Mouse (Mus musculus) adrenal gland, adult 2 months (tissue): ENCODE results near the gene Chn2. TPM values are rescaled to one million over a fixed set of nuclear protein-coding genes. Genes with fewer than 3 reads are reported as not detected.

Experiments used
- DNase-seq: peaks from one replicate; pipeline ENCODE4 v3.0.0; 2021
- long read RNA-seq: library from polyadenylated mRNA; stranded (forward); transcript quantifications from one replicate; pipeline ENCODE4 v2.0.0, GENCODE M21; 2021
- polyA plus RNA-seq: library from polyadenylated mRNA; depleted of rRNA; stranded (reverse); fragments of >200 nt; gene quantifications from 2 replicates; pipeline ENCODE4 v1.2.3, GENCODE M21; 2012; rRNA removed
- total RNA-seq, 2 experiments: library from RNA; stranded (reverse); gene quantifications; 2 replicates each; pipeline ENCODE4 v1.2.3; 2021

The Chn2 gene
- total RNA-seq (10 to 100 TPM in 1 of 2 experiments, 1 to 10 TPM in 1; 9.2 to 13.7 TPM), polyA plus RNA-seq (11.5 and 29.3 TPM in 2 replicates)
- long read RNA-seq, transcript Chn2-201 (13 exons, 2,418 nt), result major isoform, 9 of 14 reads
- long read RNA-seq, partial matches to known transcripts, result 0 of 14 reads
- long read RNA-seq, other reads (novel, unspliced or antisense), result 5 of 14 reads

- DNase-seq, result peak; percentile 77
Observed at GRCm38 (mm10) chr6:54039357-54039804, at the start of gene Chn2. Gene Chn2 (plus strand): TSS chr6:54039554.

DNA sequence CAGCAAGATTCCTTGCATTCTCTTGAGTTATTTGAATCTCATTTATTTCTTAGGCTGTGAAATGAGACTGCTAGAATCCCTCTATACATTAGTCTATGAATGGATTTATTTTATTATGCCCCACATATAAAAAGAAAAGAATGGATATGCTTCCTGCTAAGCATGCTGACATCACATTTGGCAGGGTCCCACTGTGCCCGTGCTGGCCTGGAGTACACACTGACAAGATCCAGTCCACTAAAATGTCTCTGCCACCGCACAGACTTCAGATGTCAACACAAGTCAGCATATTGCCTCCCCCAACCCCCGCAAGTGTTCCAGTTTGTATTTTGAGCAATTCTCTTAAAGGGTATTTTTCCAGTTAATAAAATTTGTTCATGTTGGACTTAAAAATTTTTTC is 47.0 kb upstream of the Chn2 start:
- DNase-seq, result no peak

GRCm38 (mm10) chr6:53995519-53995918 is 43.8 kb upstream of the Chn2 start:
- DNase-seq, result peak; percentile 59

DNA sequence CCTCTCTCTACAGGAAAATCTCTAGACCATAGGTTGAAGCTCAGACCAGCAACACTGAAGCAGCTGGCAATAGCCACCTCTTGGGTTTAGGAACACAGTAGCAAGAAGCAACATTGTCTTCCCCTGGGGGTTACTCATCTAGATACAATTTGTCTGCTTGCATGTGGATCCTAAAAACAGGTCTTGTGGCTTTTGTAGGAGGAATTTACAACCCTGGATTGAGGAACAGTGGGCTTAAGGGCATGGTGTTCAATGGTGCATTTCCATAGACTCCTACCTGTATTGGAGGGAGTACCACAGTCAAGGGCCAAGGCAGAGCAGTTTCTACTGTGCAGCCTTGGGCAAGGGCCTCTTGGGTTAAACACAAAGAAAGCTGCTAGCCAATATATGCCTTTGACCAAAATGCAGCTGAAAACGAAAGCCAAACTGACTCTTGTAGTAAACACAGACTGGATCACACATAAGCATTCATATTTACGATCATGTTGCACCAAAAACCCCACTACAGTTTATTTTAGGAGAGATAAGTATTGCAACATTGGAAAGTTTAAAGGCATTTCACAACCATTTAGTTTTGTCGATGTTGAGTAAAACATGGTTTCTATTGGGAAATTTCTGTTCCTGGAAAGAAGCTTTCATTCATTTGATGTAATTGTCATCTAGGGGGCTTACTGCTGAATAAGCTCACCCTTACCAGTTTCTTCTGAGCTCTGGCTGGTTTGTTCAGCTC is 43.0 kb upstream of the Chn2 start:
- DNase-seq, result peak; percentile 8

DNA sequence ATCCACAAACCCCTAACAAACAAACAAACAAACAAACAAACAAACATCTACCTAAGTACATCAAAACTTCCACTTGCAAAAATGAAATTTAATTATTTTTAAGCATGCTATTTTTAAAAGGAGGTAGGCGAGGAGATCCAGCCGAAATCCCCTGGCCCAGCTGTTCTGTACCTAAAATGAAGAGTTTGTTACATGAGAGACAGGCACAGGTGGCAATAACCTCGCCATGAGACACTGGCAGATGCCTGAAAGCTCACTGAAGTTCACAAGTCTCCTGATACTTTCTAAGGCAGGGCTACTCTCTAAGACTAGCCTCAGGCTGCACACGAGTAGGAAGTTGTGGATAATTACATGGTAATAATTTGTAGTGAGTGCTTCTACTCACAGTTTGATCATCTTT is 34.1 kb upstream of the Chn2 start:
- DNase-seq, result no peak

- no peak for DNase-seq
Observed at GRCm38 (mm10) chr6:54008448-54009120, 30.8 kb upstream of the Chn2 start.

- no peak for DNase-seq
Observed at GRCm38 (mm10) chr6:54009293-54009692, 30.1 kb upstream of the Chn2 start.

DNA sequence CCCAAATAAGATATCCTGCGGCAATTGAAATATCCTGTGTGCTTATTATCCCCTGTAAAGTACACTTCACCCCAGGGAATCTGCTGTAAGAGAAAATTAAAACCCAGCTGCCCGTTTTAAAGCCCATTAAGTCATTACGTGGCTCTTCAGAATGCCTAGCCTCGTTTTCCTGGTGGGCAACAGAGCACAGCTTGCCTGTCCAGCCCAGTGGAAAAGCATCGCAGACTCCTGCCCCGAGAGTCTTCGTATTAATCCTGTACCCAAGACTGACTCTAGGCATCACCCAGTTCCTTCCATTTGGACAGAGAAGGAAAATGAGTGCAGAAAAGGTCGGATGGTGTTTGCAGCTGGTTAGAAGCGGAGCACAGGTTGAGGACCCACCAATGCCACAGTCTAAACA is 29.0 kb upstream of the Chn2 start:
- no peak for DNase-seq

GRCm38 (mm10) chr6:54012163-54012562 is 27.2 kb upstream of the Chn2 start:
- DNase-seq, result no peak

GRCm38 (mm10) chr6:54018038-54018437 is 21.3 kb upstream of the Chn2 start:
- peak; percentile 44 for DNase-seq

GRCm38 (mm10) chr6:54018861-54019260 is 20.5 kb upstream of the Chn2 start:
- no peak for DNase-seq

DNA sequence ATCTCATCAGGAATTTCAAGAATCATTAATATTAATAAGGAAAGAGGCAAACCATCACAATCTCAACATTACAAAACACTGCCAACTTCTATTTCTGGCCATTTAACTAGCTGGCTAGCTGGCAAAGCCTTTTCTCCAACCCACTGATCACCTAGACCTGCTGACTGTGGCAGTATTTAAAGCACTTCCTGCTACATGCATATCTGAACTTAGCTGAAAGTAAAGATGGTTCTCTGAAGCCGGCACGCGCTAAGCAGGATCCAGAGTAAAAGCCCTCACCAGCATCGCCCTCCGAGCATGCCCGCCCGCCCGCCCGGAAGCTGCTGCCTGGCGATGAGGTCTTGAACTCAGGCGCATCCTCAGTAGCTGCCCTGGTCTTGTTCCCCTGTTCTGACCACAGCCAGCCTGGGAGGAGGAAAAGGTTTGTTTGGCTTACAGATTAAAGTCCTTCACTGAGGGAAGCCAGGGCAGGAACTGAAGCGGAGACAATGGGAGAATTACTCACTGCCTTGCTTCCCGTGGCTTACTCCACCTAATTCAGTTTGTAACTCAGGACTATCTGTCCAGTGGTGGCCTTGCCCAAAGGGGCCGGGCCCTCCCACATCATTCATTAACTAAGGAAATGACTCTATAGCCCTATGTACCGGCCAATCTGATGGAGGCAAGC is 18.1 kb upstream of the Chn2 start:
- DNase-seq, result peak; percentile 45

- no peak for DNase-seq
Observed at GRCm38 (mm10) chr6:54023846-54024245, 15.5 kb upstream of the Chn2 start.

DNA sequence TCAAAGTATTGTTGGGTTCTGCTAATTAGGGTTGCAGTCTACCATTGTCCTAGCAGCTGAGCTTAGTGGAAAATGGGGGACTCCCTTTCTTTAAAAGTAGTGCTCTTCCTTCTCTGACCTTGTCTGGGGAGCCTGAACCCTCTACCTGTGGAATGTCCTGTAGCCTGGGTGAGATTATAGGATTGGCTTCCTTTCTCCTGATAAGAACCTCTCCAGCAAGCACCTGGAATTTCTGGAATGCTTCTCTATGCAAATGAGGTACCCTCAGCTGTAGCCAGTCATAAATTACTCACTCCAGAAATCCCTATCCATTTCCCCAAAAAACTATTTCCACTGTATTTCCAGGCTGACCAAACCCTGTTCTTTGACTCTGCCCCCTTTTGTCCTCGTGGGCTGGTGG is 10.6 kb upstream of the Chn2 start:
- DNase-seq, result no peak

DNA sequence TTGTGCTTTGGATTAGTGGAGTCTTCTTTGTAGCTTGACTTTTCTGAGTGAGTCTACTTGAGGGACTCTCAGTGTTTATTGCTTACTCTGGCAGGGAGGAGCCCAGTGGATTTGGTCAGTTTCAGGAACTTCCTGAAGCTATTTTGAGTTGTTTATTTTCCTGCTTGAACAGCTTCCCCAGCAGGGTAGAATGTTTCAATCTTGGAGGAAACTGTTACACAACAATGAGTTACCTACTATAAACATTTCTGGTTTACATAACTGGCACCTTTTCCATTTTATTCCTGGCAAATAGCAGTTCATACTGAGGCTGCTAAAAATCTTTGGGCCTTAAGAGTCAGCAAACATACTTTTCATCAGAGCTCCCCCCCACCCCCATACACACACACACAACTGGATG is 9.0 kb upstream of the Chn2 start:
- no peak for DNase-seq

GRCm38 (mm10) chr6:54030776-54031175 is 8.6 kb upstream of the Chn2 start:
- no peak for DNase-seq

DNA sequence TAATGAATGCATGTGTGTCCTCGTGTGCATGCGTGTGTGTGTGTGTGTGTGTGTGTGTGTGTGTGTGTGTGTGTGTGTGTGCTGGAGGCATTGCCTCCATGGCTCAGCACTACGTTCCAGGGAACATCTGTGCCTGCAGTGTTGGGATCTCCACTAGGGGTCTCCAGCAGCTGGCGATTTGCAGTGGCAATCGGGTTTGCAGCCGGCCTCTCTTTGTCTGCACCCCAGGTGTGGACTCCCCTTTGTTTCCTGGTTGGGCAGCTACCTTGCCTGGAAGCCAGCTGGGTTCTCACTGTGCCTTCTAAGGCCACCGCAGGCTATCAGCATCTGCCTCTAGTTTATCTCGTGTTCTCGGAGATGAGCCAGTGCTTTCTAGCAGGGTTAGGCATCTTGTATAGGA is 4.9 kb upstream of the Chn2 start:
- DNase-seq, result peak; percentile 79

- no peak for DNase-seq
Observed at GRCm38 (mm10) chr6:54035548-54035947, 3.8 kb upstream of the Chn2 start.

GRCm38 (mm10) chr6:54038866-54039265 is 488 bp upstream of the Chn2 start:
- no peak for DNase-seq

DNA sequence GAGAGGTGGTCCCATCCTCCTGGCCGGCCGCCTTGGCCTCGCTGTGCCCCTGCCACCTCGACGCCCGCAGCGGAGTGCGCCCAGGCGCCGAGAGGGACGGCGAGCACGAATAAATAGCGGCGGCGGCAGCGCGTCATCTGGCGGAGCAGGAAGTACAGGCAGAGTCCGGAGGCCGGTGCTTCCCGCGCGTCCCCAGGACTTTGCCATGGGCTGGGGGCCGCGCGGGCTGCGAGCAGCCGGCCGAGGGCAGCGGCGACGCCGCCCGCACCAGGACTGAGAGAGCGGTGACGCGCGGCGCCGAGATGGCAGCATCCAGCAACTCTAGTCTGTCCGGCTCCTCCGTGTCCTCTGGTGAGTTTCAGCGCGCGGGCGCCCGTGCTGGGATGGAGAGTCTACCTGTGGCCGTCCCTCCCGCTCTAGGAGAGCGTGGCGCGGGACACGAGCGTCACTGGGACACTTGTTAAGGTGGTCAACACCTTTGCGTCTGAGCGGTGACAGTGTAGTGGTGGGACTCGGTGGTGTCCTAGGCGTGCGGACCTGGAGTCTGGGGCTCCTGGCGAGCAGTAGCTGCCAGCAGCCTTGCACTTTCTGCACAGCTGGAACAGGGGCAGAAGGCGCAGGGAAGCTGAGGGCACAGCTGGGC is 572 bp downstream of the Chn2 start:
- DNase-seq, result peak; percentile 83

- DNase-seq, result no peak
Observed at GRCm38 (mm10) chr6:54040448-54040844, 1.1 kb downstream of the Chn2 start.

GRCm38 (mm10) chr6:54041386-54042043 is 2.2 kb downstream of the Chn2 start:
- DNase-seq, result no peak
